ENCODE assay signal across 22 mouse cellular contexts in genomic region chr4:138553116-138553515, GRCm38 (mm10).
DNase-seq lines count a peak whose midpoint lies in the region; ATAC-seq and TF ChIP-seq lines count a peak whose summit lies in the region.
"Had no signal": no experiment of that assay in that cellular context is flagged by ENCODE, and none has a peak within 500 bp of the region (broad histone marks: within the 10 kb centered on the region; RNA-seq: fewer than 3 reads in every experiment).

No protein-coding gene starts in this region.

- H3K27ac ChIP-seq in forebrain, embryonic 12.5 days: peak overlapping the region; percentile 26; the same call in 1 of the 2 replicates
- H3K27ac ChIP-seq in forebrain, embryonic 11.5 days (ENCODE audit: low read depth, low read length): no peak overlapping the region
- H3K27ac ChIP-seq in left cerebral cortex, adult 2 months: peak overlapping the region; percentile 78
- H3K27ac ChIP-seq in forebrain, embryonic 16.5 days (ENCODE audit: low read length): 0 out of 2 replicates have a peak overlapping the region, but pooled peaks have one; percentile 10
- H3K27ac ChIP-seq: embryonic facial prominence, embryonic 12.5 days; heart, adult 2 months; heart, embryonic 15.5 days had no signal

- TF ChIP-seq CTCF in left cerebral cortex, adult 2 months (IDR thresholded peaks at IDR 0.05): no peak
- no peak for TF ChIP-seq CTCF in brain, embryonic 14.5 days (IDR thresholded peaks at IDR 0.05; ENCODE audit: borderline replicate concordance, extremely low read depth, insufficient read depth, insufficient read length)

- no peak for DNase-seq in forebrain, embryonic 11.5 days (ENCODE audit: low spot score)
- no peak for DNase-seq in left cerebral cortex, adult 2 months (ENCODE audit: extremely low spot score in 1 of 2, low spot score in 2 of 2)
- DNase-seq in left cerebral cortex, adult 8-10 months (ENCODE audit: low spot score in 2 of 2): no peak
- peak; percentile 75 for DNase-seq in brain, embryonic 14.5 days (ENCODE audit: low read depth)
- no peak for DNase-seq in lung, postnatal 4 days
- DNase-seq in lung, postnatal 36 days: no peak
- DNase-seq: adrenal gland, adult 8-10 months; adrenal gland, postnatal 36 days; B cell, adult 2 months; cerebellum, adult 11 months; cerebellum, adult 8-10 months; cerebellum, postnatal 14 days; heart, adult 2 months; heart, postnatal 36 days had no signal

- no peak overlapping the region for H3K4me3 ChIP-seq in forebrain, embryonic 12.5 days (replicated peaks)
- H3K4me3 ChIP-seq in forebrain, embryonic 11.5 days (ENCODE audit: low read depth, low read length): no peak overlapping the region
- H3K4me3 ChIP-seq in left cerebral cortex, adult 2 months: no peak overlapping the region
- no peak overlapping the region for H3K4me3 ChIP-seq in forebrain, embryonic 16.5 days (replicated peaks; ENCODE audit: low read length)
- H3K4me3 ChIP-seq: embryonic facial prominence, embryonic 12.5 days; heart, adult 2 months; heart, embryonic 15.5 days had no signal

- H3K4me2 ChIP-seq in forebrain, embryonic 12.5 days: no peak overlapping the region
- no peak overlapping the region for H3K4me2 ChIP-seq in forebrain, embryonic 11.5 days (ENCODE audit: low read depth, low read length, severe bottlenecking)
- H3K4me2 ChIP-seq in forebrain, embryonic 16.5 days (ENCODE audit: low read length): no peak overlapping the region
- H3K4me2 ChIP-seq: embryonic facial prominence, embryonic 12.5 days; heart, embryonic 11.5 days; heart, embryonic 15.5 days had no signal

- 44% methylated on average over 1 of the region's 1 CpGs for WGBS in forebrain, embryonic 12.5 days
- WGBS in forebrain, embryonic 11.5 days: 36% methylated on average over 1 of the region's 1 CpGs
- 25% methylated on average over 1 of the region's 1 CpGs for WGBS in forebrain, embryonic 16.5 days

- no peaks in the 10 kb centered on the region for H3K9me3 ChIP-seq in forebrain, embryonic 12.5 days
- no peaks in the 10 kb centered on the region for H3K9me3 ChIP-seq in forebrain, embryonic 11.5 days (ENCODE audit: control insufficient read depth, low read length)
- H3K9me3 ChIP-seq in forebrain, embryonic 16.5 days (ENCODE audit: control insufficient read depth, low read length): no peaks in the 10 kb centered on the region
- H3K9me3 ChIP-seq: embryonic facial prominence, embryonic 12.5 days; heart, embryonic 15.5 days had no signal

- peak; percentile 51; the same call in 1 of the 2 replicates for ATAC-seq in forebrain, embryonic 12.5 days (ENCODE audit: low FRiP score)
- no peak for ATAC-seq in forebrain, embryonic 11.5 days (replicated peaks; ENCODE audit: low FRiP score)
- ATAC-seq in forebrain, embryonic 16.5 days: peak; percentile 68
- ATAC-seq: CD4-positive, CD25-positive, alpha-beta regulatory T cell, adult 4 months; hindbrain, embryonic 16.5 days had no signal

- no peak overlapping the region for H3K9ac ChIP-seq in forebrain, embryonic 12.5 days
- H3K9ac ChIP-seq in forebrain, embryonic 11.5 days (ENCODE audit: low read length): no peak overlapping the region
- H3K9ac ChIP-seq in forebrain, embryonic 16.5 days (replicated peaks; ENCODE audit: low read depth, low read length): no peak overlapping the region
- H3K9ac ChIP-seq: embryonic facial prominence, embryonic 12.5 days; heart, embryonic 15.5 days had no signal

- intact Hi-C loops in left cerebral cortex, adult 2 months (cut with DNase I): loop anchor here (2.0 to 5.0 kb wide), 2 partner anchors 100 to 234 kb away; no protein-coding TSS in a partner anchor

- no peak for TF ChIP-seq POLR2A in brain, embryonic 14.5 days (IDR thresholded peaks at IDR 0.05; ENCODE audit: borderline replicate concordance, extremely low read depth, insufficient read depth, insufficient read length, poor library complexity, severe bottlenecking)

- no peaks in the 10 kb centered on the region for H3K36me3 ChIP-seq in forebrain, embryonic 12.5 days (replicated peaks)
- H3K36me3 ChIP-seq in forebrain, embryonic 11.5 days (ENCODE audit: control insufficient read depth, insufficient read depth, low read length): no peaks in the 10 kb centered on the region
- no peaks in the 10 kb centered on the region for H3K36me3 ChIP-seq in forebrain, embryonic 16.5 days (ENCODE audit: control insufficient read depth, insufficient read depth)
- H3K36me3 ChIP-seq: embryonic facial prominence, embryonic 12.5 days; G1E; heart, embryonic 15.5 days had no signal

- peaks cover 36% of the 10 kb centered on the region for H3K4me1 ChIP-seq in forebrain, embryonic 12.5 days
- peaks cover 11% of the 10 kb centered on the region for H3K4me1 ChIP-seq in forebrain, embryonic 11.5 days (replicated peaks; ENCODE audit: control insufficient read depth, insufficient read depth, low read length)
- H3K4me1 ChIP-seq in forebrain, embryonic 16.5 days (replicated peaks; ENCODE audit: control insufficient read depth, insufficient read depth, low read length): peaks cover 34% of the 10 kb centered on the region

- H3K27me3 ChIP-seq in forebrain, embryonic 12.5 days: peaks cover 64% of the 10 kb centered on the region
- H3K27me3 ChIP-seq in forebrain, embryonic 11.5 days (ENCODE audit: control insufficient read depth, insufficient read depth, low read length): peaks cover 21% of the 10 kb centered on the region; the same call in 1 of the 2 replicates
- peaks cover 14% of the 10 kb centered on the region for H3K27me3 ChIP-seq in forebrain, embryonic 16.5 days (replicated peaks; ENCODE audit: control insufficient read depth, insufficient read depth, low read length)
